Mouse (Mus musculus): Measurements from ENCODE around the gene Btg2.

DNA sequence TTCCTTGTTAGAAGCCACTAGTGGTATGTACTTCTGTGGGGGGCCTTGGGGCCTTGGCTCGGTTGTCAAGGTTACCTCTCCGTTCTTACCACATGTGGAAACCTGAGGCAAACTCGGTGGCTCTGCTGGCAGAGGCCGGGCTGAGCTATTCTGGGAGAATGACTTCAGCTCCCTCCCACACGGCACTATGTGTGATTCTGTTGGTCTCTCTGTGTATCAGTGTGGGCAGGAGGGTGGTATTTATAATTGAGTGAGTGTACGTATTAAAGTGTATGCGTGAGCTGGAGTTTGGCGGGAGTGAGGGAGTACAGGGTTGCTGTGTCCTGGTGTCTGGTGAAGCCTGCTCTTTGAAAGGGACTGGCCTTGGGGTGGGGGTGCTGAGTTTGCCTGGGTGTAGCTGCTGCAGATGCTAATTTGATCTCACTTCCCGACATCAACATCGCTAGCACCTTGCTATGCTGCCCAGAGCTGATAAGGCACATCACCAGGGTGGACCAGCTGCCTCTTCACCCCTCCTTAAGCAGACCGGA is 4.1 kb upstream of the Btg2 start:
- no peak for TF ChIP-seq POLR2AphosphoS2 (IDR thresholded peaks at IDR 0.05; ENCODE audit: low read depth, low read length)
- TF ChIP-seq CHD1 (IDR thresholded peaks at IDR 0.05; ENCODE audit: low read depth, low read length) = no peak
- TF ChIP-seq ZKSCAN1 (IDR thresholded peaks at IDR 0.05; ENCODE audit: borderline replicate concordance, low read depth, low read length) = no peak
- TF ChIP-seq KAT2A (IDR thresholded peaks at IDR 0.05; ENCODE audit: insufficient replicate concordance, low read length) = no peak
- no peak for TF ChIP-seq RCOR1 (conservative IDR thresholded peaks at IDR 0.05; ENCODE audit: low read depth, low read length)
- no peak for TF ChIP-seq E2F4 (IDR thresholded peaks at IDR 0.05; ENCODE audit: insufficient replicate concordance, low read depth, low read length)

Measured in CH12.LX (cell line).